In genomic region chr7:92740411-92741115, GRCm38 (mm10) we compare ENCODE assay signal across 8 mouse cellular contexts. TPM values are rescaled to one million over a fixed set of nuclear protein-coding genes. Genes with fewer than 3 reads are reported as not detected.
DNase-seq lines count a peak whose midpoint lies in the region; ATAC-seq and TF ChIP-seq lines count a peak whose summit lies in the region.

No protein-coding gene starts in this region.

- H3K4me3 ChIP-seq in kidney, embryonic 15.5 days (replicated peaks): peak overlapping the region; percentile 83
- H3K4me3 ChIP-seq in bone marrow, adult 2 months (replicated peaks; ENCODE audit: control insufficient read depth, low read depth, low read length): peak overlapping the region; percentile 95
- H3K4me3 ChIP-seq in heart, embryonic 15.5 days: peak overlapping the region; percentile 85
- peak overlapping the region; percentile 95 for H3K4me3 ChIP-seq in macrophage (ENCODE audit: inconsistent target)

- no peak for DNase-seq in kidney, postnatal 10 days
- DNase-seq in MN1 (ENCODE audit: low spot score): no peak
- DNase-seq in left cerebral cortex, postnatal 10 days (ENCODE audit: extremely low spot score in 1 of 2, low spot score in 2 of 2): no peak
- DNase-seq in frontal cortex, adult 2 months (ENCODE audit: extremely low spot score in 1 of 2, low spot score in 1 of 2): no peak

- ATAC-seq in kidney, embryonic 15.5 days (replicated peaks; ENCODE audit: low FRiP score): no peak
- no peak for ATAC-seq in heart, embryonic 15.5 days (replicated peaks; ENCODE audit: insufficient number of reproducible peaks, insufficient read depth, low FRiP score, low read depth)

- intact Hi-C loops in left cerebral cortex, postnatal 10 days (cut with DNase I): loop anchor here (5.0 kb wide), 3 partner anchors 37 to 87 kb away; partner anchors contain the start of gene Pcf11

- peak overlapping the region; percentile 90 for H3K9ac ChIP-seq in kidney, embryonic 15.5 days
- peak overlapping the region; percentile 94 for H3K9ac ChIP-seq in heart, embryonic 15.5 days

- peak overlapping the region; percentile 94 for H3K4me2 ChIP-seq in kidney, embryonic 15.5 days
- peak overlapping the region; percentile 72 for H3K4me2 ChIP-seq in heart, embryonic 15.5 days

- no peaks in the 10 kb centered on the region for H3K27me3 ChIP-seq in kidney, embryonic 15.5 days
- H3K27me3 ChIP-seq in heart, embryonic 15.5 days: no peaks in the 10 kb centered on the region

- peaks cover 22% of the 10 kb centered on the region for H3K79me2 ChIP-seq in macrophage (ENCODE audit: inconsistent target)

- WGBS in kidney, embryonic 15.5 days: 2% methylated on average over 23 of the region's 23 CpGs
- WGBS in bone marrow, adult 2 months: 1% methylated on average over 23 of the region's 23 CpGs
- 2% methylated on average over 23 of the region's 23 CpGs for WGBS in heart, embryonic 15.5 days
- 1% methylated on average over 23 of the region's 23 CpGs for WGBS in macrophage (ENCODE audit: missing documents)

- H3K36me3 ChIP-seq in kidney, embryonic 15.5 days: peaks cover 22% of the 10 kb centered on the region
- H3K36me3 ChIP-seq in heart, embryonic 15.5 days: peaks cover 18% of the 10 kb centered on the region
- no peaks in the 10 kb centered on the region for H3K36me3 ChIP-seq in macrophage (ENCODE audit: inconsistent target)

- no peaks in the 10 kb centered on the region for H3K9me3 ChIP-seq in kidney, embryonic 15.5 days (replicated peaks)
- no peaks in the 10 kb centered on the region for H3K9me3 ChIP-seq in heart, embryonic 15.5 days (replicated peaks)

- TF ChIP-seq CTCF in bone marrow, adult 2 months (IDR thresholded peaks at IDR 0.05; ENCODE audit: control insufficient read depth, insufficient read depth, low read length): no peak

- peak overlapping the region; percentile 93 for H3K27ac ChIP-seq in kidney, embryonic 15.5 days
- H3K27ac ChIP-seq in bone marrow, adult 2 months (ENCODE audit: control insufficient read depth, insufficient read depth, low read depth, low read length, poor library complexity): peak overlapping the region; percentile 90
- H3K27ac ChIP-seq in heart, embryonic 15.5 days: peak overlapping the region; percentile 93
- H3K27ac ChIP-seq in macrophage: peak overlapping the region; percentile 86

- peaks cover 39% of the 10 kb centered on the region for H3K4me1 ChIP-seq in kidney, embryonic 15.5 days
- peaks cover 1% of the 10 kb centered on the region for H3K4me1 ChIP-seq in bone marrow, adult 2 months (ENCODE audit: control insufficient read depth, insufficient read depth, low read length)
- peaks cover 22% of the 10 kb centered on the region for H3K4me1 ChIP-seq in heart, embryonic 15.5 days (replicated peaks)

- no peak for TF ChIP-seq POLR2A in bone marrow, adult 2 months (IDR thresholded peaks at IDR 0.05; ENCODE audit: borderline replicate concordance, control insufficient read depth, low read depth, low read length)

RNA-seq across cellular contexts. Expression of gene Rab30, which starts 0.8 kb away (rescaled TPM):
- polyA plus RNA-seq in kidney, embryonic 15.5 days (2015; fragmentation: Nextera tagmentation; extraction: Ambion mirVana): 8.2 and 8.3 TPM in 2 replicates
- polyA plus RNA-seq in bone marrow, adult 2 months (2011; ENCODE audit: insufficient read depth, insufficient read length, low replicate concordance, missing spikeins): 6.8 and 6.9 TPM in 2 replicates
- polyA plus RNA-seq in heart, embryonic 15.5 days (2015; fragmentation: Nextera tagmentation; extraction: Ambion mirVana): 8.3 and 10.4 TPM in 2 replicates
- total RNA-seq in macrophage (2018; cell fraction: chromatin; rRNA removed): 1 to 10 TPM in 1 of 26 experiments, under 1 TPM in 8, not detected in 17; 0.06 to 2.5 (median 0.18) TPM
- under 1 TPM in 21 of 26 experiments, not detected in 5; 0.03 to 0.50 (median 0.15) TPM for total RNA-seq in macrophage (2018; cell fraction: cytosol; rRNA removed)
- 1 to 10 TPM in 1 of 26 experiments, under 1 TPM in 13, not detected in 12; 0.05 to 1.2 (median 0.15) TPM for total RNA-seq in macrophage (2018; cell fraction: nucleus; rRNA removed)
- 0.19 TPM in 1 of 3 replicates, not detected in the others for polyA plus RNA-seq in macrophage (2018)
- 10 to 100 TPM; 33.3 to 34.9 TPM for total RNA-seq in left cerebral cortex, postnatal 10 days (2021)
- polyA plus RNA-seq in frontal cortex, adult 2 months (2012; rRNA removed): 15.0 and 15.4 TPM in 2 replicates
